Mouse (Mus musculus) CH12.LX (cell line): ENCODE measurements around the gene Fam3c. TPM values are rescaled to one million over a fixed set of nuclear protein-coding genes. Genes with fewer than 3 reads are reported as not detected.

Experiments used
- DNase-seq: peaks from one replicate; pipeline ENCODE4 v3.0.0-alpha.2; 2013; ENCODE audit errors: extremely low read depth
- H3K27ac ChIP-seq: 2 replicates; pipeline ENCODE4 v1.5.1; 2012; ENCODE audit warnings: low read depth, mild to moderate bottlenecking, control low read depth, moderate library complexity; ENCODE audit not compliant: insufficient read depth
- H3K27me3 ChIP-seq: replicated peaks from 2 replicates; pipeline ENCODE3; 2012; ENCODE audit warnings: inconsistent platforms
- H3K36me3 ChIP-seq, 2 experiments: replicated peaks in 1 of 2; 2 replicates each; pipeline versions ENCODE3 to v1.6.1; 2012; ENCODE audit warnings: inconsistent platforms in 1 of 2, low read length in 1 of 2, mild to moderate bottlenecking in 1 of 2, mixed read lengths in 1 of 2, moderate library complexity in 1 of 2; ENCODE audit not compliant: control insufficient read depth in 1 of 2, insufficient read depth in 1 of 2
- H3K4me1 ChIP-seq, 2 experiments: 2 replicates each; pipeline ENCODE4 v1.6.1; 2012; ENCODE audit warnings: inconsistent platforms in 1 of 2, moderate library complexity in 1 of 2; ENCODE audit not compliant: insufficient read depth in 2 of 2, control insufficient read depth in 1 of 2
- H3K4me2 ChIP-seq: 2 replicates; pipeline ENCODE4 v1.6.1; 2012; ENCODE audit warnings: low read depth, mild to moderate bottlenecking, control low read depth; ENCODE audit not compliant: poor library complexity, insufficient read depth, severe bottlenecking
- H3K4me3 ChIP-seq, 3 experiments: fragments of 150-350 bp in 1 of 3; sonication (generic) in 1 of 3; replicated peaks in 1 of 3; 2 replicates each; pipeline versions ENCODE3 to v1.5.1; 2011 to 2012; ENCODE audit warnings: low read depth in 2 of 3, low read length in 2 of 3, mild to moderate bottlenecking in 2 of 3, moderate library complexity in 2 of 3, control low read depth in 1 of 3, improper control_type of control experiment in 1 of 3, inconsistent platforms in 1 of 3, mixed read lengths in 1 of 3; ENCODE audit not compliant: poor library complexity in 1 of 3
- H3K79me2 ChIP-seq: replicated peaks from 2 replicates; pipeline ENCODE4 v1.6.1; 2012; ENCODE audit warnings: mild to moderate bottlenecking, moderate library complexity; ENCODE audit not compliant: control insufficient read depth, poor library complexity, insufficient read depth, severe bottlenecking; ENCODE audit errors: extremely low read depth
- H3K9ac ChIP-seq: 2 replicates; pipeline ENCODE4 v1.6.1; 2012; ENCODE audit warnings: low read depth, mild to moderate bottlenecking, control low read depth, moderate library complexity; ENCODE audit not compliant: insufficient read depth
- H3K9me3 ChIP-seq: replicated peaks from 2 replicates; pipeline ENCODE3; 2012; ENCODE audit warnings: low read length, inconsistent platforms, mixed read lengths
- BHLHE40 ChIP-seq: IDR thresholded peaks from 2 replicates; pipeline ENCODE4 v1.6.1; 2011; ENCODE audit warnings: mild to moderate bottlenecking, low read depth, low read length, improper control_type of control experiment
- CHD1 ChIP-seq: IDR thresholded peaks from 2 replicates; pipeline ENCODE4 v1.6.1; 2012; ENCODE audit warnings: low read depth, low read length, improper control_type of control experiment, inconsistent platforms
- CHD2 ChIP-seq: IDR thresholded peaks from 2 replicates; pipeline ENCODE4 v1.6.1; 2011; ENCODE audit warnings: low read length, improper control_type of control experiment
- CTCF ChIP-seq, 2 experiments: IDR thresholded peaks in 1 of 2; conservative IDR thresholded peaks in 1 of 2; 2 replicates each; pipeline ENCODE4 v1.5.1; 2011 to 2012; ENCODE audit warnings: low read depth in 2 of 2, low read length in 2 of 2, improper control_type of control experiment in 1 of 2, inconsistent platforms in 1 of 2, mild to moderate bottlenecking in 1 of 2, moderate library complexity in 1 of 2
- E2F4 ChIP-seq: IDR thresholded peaks from 2 replicates; pipeline ENCODE4 v1.6.1; 2011; ENCODE audit warnings: low read depth, low read length, improper control_type of control experiment; ENCODE audit not compliant: insufficient replicate concordance
- ELF1 ChIP-seq: IDR thresholded peaks from 2 replicates; pipeline ENCODE4 v1.6.1; 2014; ENCODE audit warnings: low read depth, mild to moderate bottlenecking, inconsistent platforms, low read length, improper control_type of control experiment
- GABPA ChIP-seq: IDR thresholded peaks from 2 replicates; pipeline ENCODE4 v1.6.1; 2012; ENCODE audit warnings: low read depth, low read length, improper control_type of control experiment, inconsistent platforms; ENCODE audit not compliant: insufficient replicate concordance
- HCFC1 ChIP-seq: IDR thresholded peaks from 2 replicates; pipeline ENCODE4 v1.6.1; 2012; ENCODE audit warnings: low read depth, mild to moderate bottlenecking, inconsistent platforms, low read length, improper control_type of control experiment
- JUND ChIP-seq: conservative IDR thresholded peaks from 2 replicates; pipeline ENCODE4 v1.6.1; 2011; ENCODE audit warnings: low read depth, low read length, improper control_type of control experiment
- MAFK ChIP-seq: IDR thresholded peaks from 2 replicates; pipeline ENCODE4 v1.6.1; 2011; ENCODE audit warnings: low read length, improper control_type of control experiment; ENCODE audit not compliant: insufficient replicate concordance
- MAZ ChIP-seq: IDR thresholded peaks from 2 replicates; pipeline ENCODE4 v1.6.1; 2012; ENCODE audit warnings: low read depth, mild to moderate bottlenecking, inconsistent platforms, low read length, improper control_type of control experiment, moderate library complexity
- MEF2A ChIP-seq: IDR thresholded peaks from 2 replicates; pipeline ENCODE4 v1.6.1; 2014; ENCODE audit warnings: low read depth, mild to moderate bottlenecking, inconsistent platforms, low read length, improper control_type of control experiment, borderline replicate concordance
- MXI1 ChIP-seq: IDR thresholded peaks from 2 replicates; pipeline ENCODE4 v1.6.1; 2011; ENCODE audit warnings: mild to moderate bottlenecking, low read depth, low read length, improper control_type of control experiment
- NRF1 ChIP-seq: IDR thresholded peaks from 2 replicates; pipeline ENCODE4 v1.6.1; 2014; ENCODE audit warnings: low read depth, mild to moderate bottlenecking, inconsistent platforms, low read length, improper control_type of control experiment, moderate library complexity
- PAX5 ChIP-seq: IDR thresholded peaks from 2 replicates; pipeline ENCODE4 v1.6.1; 2012; ENCODE audit warnings: low read length, inconsistent platforms, mixed read lengths
- POLR2A ChIP-seq: IDR thresholded peaks from 2 replicates; pipeline ENCODE4 v1.6.1; 2011; ENCODE audit warnings: low read depth, mild to moderate bottlenecking, improper control_type of control experiment, low read length
- RAD21 ChIP-seq: IDR thresholded peaks from 2 replicates; pipeline ENCODE4 v1.6.1; 2011; ENCODE audit warnings: low read depth, mild to moderate bottlenecking, low read length, improper control_type of control experiment, moderate library complexity
- RCOR1 ChIP-seq: conservative IDR thresholded peaks from 2 replicates; pipeline ENCODE4 v1.6.1; 2012; ENCODE audit warnings: low read depth, mild to moderate bottlenecking, inconsistent platforms, low read length, improper control_type of control experiment
- SIN3A ChIP-seq: IDR thresholded peaks from 2 replicates; pipeline ENCODE4 v1.6.1; 2012; ENCODE audit warnings: low read length, improper control_type of control experiment, inconsistent platforms
- SMC3 ChIP-seq: IDR thresholded peaks from 2 replicates; pipeline ENCODE4 v1.6.1; 2011; ENCODE audit warnings: low read depth, low read length, improper control_type of control experiment
- TBP ChIP-seq: conservative IDR thresholded peaks from 2 replicates; pipeline ENCODE4 v1.6.1; 2011; ENCODE audit warnings: low read depth, low read length, improper control_type of control experiment
- TCF12 ChIP-seq: IDR thresholded peaks from 2 replicates; pipeline ENCODE4 v1.6.1; 2014; ENCODE audit warnings: low read depth, mild to moderate bottlenecking, inconsistent platforms, low read length, improper control_type of control experiment
- UBTF ChIP-seq: IDR thresholded peaks from 2 replicates; pipeline ENCODE4 v1.6.1; 2012; ENCODE audit warnings: low read depth, mild to moderate bottlenecking, inconsistent platforms, low read length, improper control_type of control experiment, moderate library complexity
- USF2 ChIP-seq: conservative IDR thresholded peaks from 2 replicates; pipeline ENCODE4 v1.6.1; 2011; ENCODE audit warnings: low read depth, low read length, improper control_type of control experiment
- ZKSCAN1 ChIP-seq: IDR thresholded peaks from 2 replicates; pipeline ENCODE4 v1.6.1; 2012; ENCODE audit warnings: low read depth, inconsistent platforms, low read length, improper control_type of control experiment, borderline replicate concordance
- ZNF384 ChIP-seq: IDR thresholded peaks from 2 replicates; pipeline ENCODE4 v1.6.1; 2012; ENCODE audit warnings: low read depth, low read length, improper control_type of control experiment, inconsistent platforms
- dilution Hi-C: fragments of 300-500 bp; cut with MboI; formaldehyde crosslinking; loops from 2 replicates; pipeline ENCODE4 v1.14.3; 2020; ENCODE audit warnings: low sequenced_read_pairs; ENCODE audit not compliant: extremely low pct_unique_long_range_greater_than_20kb, extremely low pct_ligation_motif_present
- in situ Hi-C: fragments of 300-500 bp; cut with MboI; formaldehyde crosslinking; loops from 3 replicates; pipeline ENCODE4 v1.14.3; 2019; ENCODE audit warnings: low sequenced_read_pairs, low pct_ligation_motif_present, low pct_unique_long_range_greater_than_20kb, mixed read lengths
- polyA plus RNA-seq: library from polyadenylated mRNA; unstranded; fragments of >175 nt; gene quantifications from 2 replicates; pipeline ENCODE4 v1.2.1, GENCODE M21; 2012; ENCODE audit warnings: low read depth; ENCODE audit not compliant: insufficient read length
- total RNA-seq, 2 experiments: library from RNA; depleted of rRNA; stranded (reverse); fragments of 300-350 nt in 1 of 2; fragments of >200 nt in 1 of 2; gene quantifications; 2 replicates each; pipeline ENCODE4 v1.2.3; 2012 to 2014

The Fam3c gene
- total and polyA plus RNA-seq, 3 experiments: 61.9 to 155 (median 95.9) TPM

GRCm38 (mm10) chr6:22339763-22340542, 16.1 kb downstream of the Fam3c start (continued):
- no peak for TF ChIP-seq NRF1
- TF ChIP-seq SMC3: no peak
- peak; percentile 82 for TF ChIP-seq ZNF384

GRCm38 (mm10) chr6:22332548-22332947, 23.5 kb downstream of the Fam3c start:
- Histone ChIP-seq H3K79me2 (peaks cover 75% of the 10 kb centered on the region), H3K4me1 (peaks cover 32 to 91% of the 10 kb centered on the region in 2 experiments), H3K27me3 (no peaks in the 10 kb centered on the region), H3K27ac (peak overlapping the region; percentile 84; the same call in 1 of the 2 replicates), H3K9me3 (no peaks in the 10 kb centered on the region), H3K9ac (peak overlapping the region; percentile 8; the same call in 1 of the 2 replicates), H3K4me2 (peak overlapping the region; percentile 21; the same call in 1 of the 2 replicates), H3K36me3 (peaks cover 25 to 59% of the 10 kb centered on the region in 2 experiments), H3K4me3 (no peak overlapping the region)
- DNase-seq: no peak
- TF ChIP-seq PAX5: no peak
- TF ChIP-seq CHD1: peak; percentile 69; the same call in 1 of the 2 replicates
- dilution Hi-C loops: no loop called here
- in situ Hi-C loops: no loop called here

GRCm38 (mm10) chr6:22330169-22330960, 25.7 kb downstream of the Fam3c start:
- Histone ChIP-seq H3K27ac (peak overlapping the region; percentile 97), H3K9me3 (no peaks in the 10 kb centered on the region), H3K79me2 (peaks cover 76% of the 10 kb centered on the region), H3K4me2 (peak overlapping the region; percentile 91), H3K27me3 (no peaks in the 10 kb centered on the region), H3K4me3 (peak overlapping the region in 2 of 3 experiments; percentile 26 to 43), H3K36me3 (peaks cover 30 to 69% of the 10 kb centered on the region in 2 experiments), H3K4me1 (peaks cover 28 to 93% of the 10 kb centered on the region in 2 experiments), H3K9ac (peak overlapping the region; percentile 40)
- peak; percentile 91 for DNase-seq
- in situ Hi-C loops: no loop called here
- dilution Hi-C loops: no loop called here
- no peak; the same call in 1 of the 2 replicates for TF ChIP-seq RAD21
- TF ChIP-seq ZKSCAN1: no peak
- TF ChIP-seq CTCF (conservative IDR thresholded peaks at IDR 0.05 in 1 of 2, IDR thresholded peaks at IDR 0.05 in 1 of 2; ENCODE audit: low read depth in 2 of 2, low read length in 2 of 2): no peak
- no peak for TF ChIP-seq GABPA
- TF ChIP-seq POLR2A: no peak; the same call in 1 of the 2 replicates
- TF ChIP-seq ELF1: peak; percentile 61; the same call in 1 of the 2 replicates
- TF ChIP-seq SIN3A: peak; percentile 94
- TF ChIP-seq PAX5: no peak
- TF ChIP-seq MAZ: peak; percentile 57; the same call in 1 of the 2 replicates
- no peak for TF ChIP-seq USF2
- TF ChIP-seq MEF2A: peak; percentile 99
- TF ChIP-seq ZNF384: peak; percentile 54
- TF ChIP-seq TCF12: peak; percentile 92
- TF ChIP-seq MXI1: no peak
- TF ChIP-seq HCFC1: peak; percentile 42; the same call in 1 of the 2 replicates
- TF ChIP-seq UBTF: no peak
- peak; percentile 88 for TF ChIP-seq CHD2
- peak; percentile 80; the same call in 1 of the 2 replicates for TF ChIP-seq RCOR1
- TF ChIP-seq BHLHE40: peak; percentile 97
- no peak; the same call in 1 of the 2 replicates for TF ChIP-seq SMC3
- TF ChIP-seq TBP: no peak
- TF ChIP-seq E2F4: no peak
- peak; percentile 76; the same call in 1 of the 2 replicates for TF ChIP-seq MAFK
- TF ChIP-seq JUND: peak; percentile 80; the same call in 1 of the 2 replicates
